Mouse (Mus musculus): ENCODE results near the gene Vamp1. TPM values are rescaled to one million over a fixed set of nuclear protein-coding genes. Genes with fewer than 3 reads are reported as not detected.

Gene Vamp1
- polyA plus RNA-seq, 1 experiment from 2014 or later = 4.2 TPM

GRCm38 (mm10) chr6:125236341-125236740, 21.0 kb downstream of the Vamp1 start:
- no peaks in the 10 kb centered on the region for H3K9me3 ChIP-seq (replicated peaks)
- DNase-seq (ENCODE audit: low spot score) = no peak
- H3K27me3 ChIP-seq (ENCODE audit: low read depth, poor library complexity, severe bottlenecking) = no peaks in the 10 kb centered on the region
- 64% methylated on average over 6 of the region's 6 CpGs for WGBS
- H3K27ac ChIP-seq (replicated peaks) = peak overlapping the region; percentile 34; the same call in 1 of the 2 replicates
- H3K4me1 ChIP-seq = peaks cover 37% of the 10 kb centered on the region
- no peak overlapping the region for H3K4me3 ChIP-seq
- no peaks in the 10 kb centered on the region for H3K36me3 ChIP-seq

- peaks cover 33% of the 10 kb centered on the region for H3K4me1 ChIP-seq
- DNase-seq (ENCODE audit: low spot score) = no peak
- no peak within 1 kb of the TSS for H3K4me3 ChIP-seq
- no peaks in the 10 kb centered on the region for H3K9me3 ChIP-seq (replicated peaks)
- 49% methylated on average over 6 of the region's 6 CpGs for WGBS
- no peaks in the 10 kb centered on the region for H3K27me3 ChIP-seq (ENCODE audit: low read depth, poor library complexity, severe bottlenecking)
- no peaks in the 10 kb centered on the region for H3K36me3 ChIP-seq
- peak within 1 kb of the TSS; percentile 34; the same call in 1 of the 2 replicates for H3K27ac ChIP-seq (replicated peaks)
Measured at GRCm38 (mm10) chr6:125236782-125237181, 21.4 kb downstream of the Vamp1 start, which contains the start of gene Cd27. Cd27 (minus strand) TSS chr6:125237010.

- Histone ChIP-seq H3K27me3 (ENCODE audit: low read depth, poor library complexity, severe bottlenecking) (no peaks in the 10 kb centered on the region), H3K36me3 (no peaks in the 10 kb centered on the region), H3K27ac (replicated peaks) (no peak overlapping the region), H3K4me3 (no peak overlapping the region), H3K9me3 (replicated peaks) (no peaks in the 10 kb centered on the region), H3K4me1 (peaks cover 26% of the 10 kb centered on the region)
- 88% methylated on average over 4 of the region's 4 CpGs for WGBS
- DNase-seq (ENCODE audit: low spot score) = no peak
Measured at GRCm38 (mm10) chr6:125237421-125237820, 22.1 kb downstream of the Vamp1 start.

- H3K4me3 ChIP-seq = no peak overlapping the region
- H3K27me3 ChIP-seq (ENCODE audit: low read depth, poor library complexity, severe bottlenecking) = no peaks in the 10 kb centered on the region
- H3K36me3 ChIP-seq = no peaks in the 10 kb centered on the region
- H3K27ac ChIP-seq (replicated peaks) = no peak overlapping the region
- H3K9me3 ChIP-seq (replicated peaks) = no peaks in the 10 kb centered on the region
- no peak for DNase-seq (ENCODE audit: low spot score)
- H3K4me1 ChIP-seq = peaks cover 20% of the 10 kb centered on the region
- WGBS = 88% methylated on average over 6 of the region's 6 CpGs
Measured at GRCm38 (mm10) chr6:125238396-125238795, 23.0 kb downstream of the Vamp1 start.

- Histone ChIP-seq H3K27ac (replicated peaks) (no peak overlapping the region), H3K4me1 (peaks cover 9% of the 10 kb centered on the region), H3K36me3 (no peaks in the 10 kb centered on the region), H3K9me3 (replicated peaks) (no peaks in the 10 kb centered on the region), H3K4me3 (no peak overlapping the region), H3K27me3 (ENCODE audit: low read depth, poor library complexity, severe bottlenecking) (no peaks in the 10 kb centered on the region)
- no peak for DNase-seq (ENCODE audit: low spot score)
- 90% methylated on average over 5 of the region's 5 CpGs for WGBS
Measured at GRCm38 (mm10) chr6:125239547-125239946, 24.2 kb downstream of the Vamp1 start.

- H3K27me3 ChIP-seq (ENCODE audit: low read depth, poor library complexity, severe bottlenecking) = no peaks in the 10 kb centered on the region
- peaks cover 12% of the 10 kb centered on the region for H3K4me1 ChIP-seq
- H3K27ac ChIP-seq (replicated peaks) = no peak overlapping the region
- no peak for DNase-seq (ENCODE audit: low spot score)
- no peaks in the 10 kb centered on the region for H3K9me3 ChIP-seq (replicated peaks)
- H3K4me3 ChIP-seq = no peak overlapping the region
- WGBS = 89% methylated on average over 5 of the region's 5 CpGs
- H3K36me3 ChIP-seq = no peaks in the 10 kb centered on the region
Measured at GRCm38 (mm10) chr6:125240617-125241016, 25.3 kb downstream of the Vamp1 start.

GRCm38 (mm10) chr6:125241566-125241965, 26.2 kb downstream of the Vamp1 start:
- Histone ChIP-seq H3K4me3 (no peak overlapping the region), H3K4me1 (peaks cover 7% of the 10 kb centered on the region), H3K36me3 (no peaks in the 10 kb centered on the region), H3K27me3 (ENCODE audit: low read depth, poor library complexity, severe bottlenecking) (no peaks in the 10 kb centered on the region), H3K27ac (replicated peaks) (no peak overlapping the region), H3K9me3 (replicated peaks) (no peaks in the 10 kb centered on the region)
- WGBS = 94% methylated on average over 8 of the region's 8 CpGs
- DNase-seq (ENCODE audit: low spot score) = no peak

GRCm38 (mm10) chr6:125244551-125244950, 29.2 kb downstream of the Vamp1 start:
- WGBS = 58% methylated on average over 1 of the region's 1 CpGs
- DNase-seq (ENCODE audit: low spot score) = no peak
- Histone ChIP-seq H3K27me3 (ENCODE audit: low read depth, poor library complexity, severe bottlenecking) (no peaks in the 10 kb centered on the region), H3K27ac (replicated peaks) (no peak overlapping the region), H3K4me1 (0 out of 2 replicates have a peak, but pooled peaks cover 3% of the 10 kb centered on the region), H3K4me3 (no peak overlapping the region), H3K9me3 (replicated peaks) (no peaks in the 10 kb centered on the region), H3K36me3 (no peaks in the 10 kb centered on the region)

GRCm38 (mm10) chr6:125252285-125252684, 36.9 kb downstream of the Vamp1 start:
- WGBS = 79% methylated on average over 3 of the region's 3 CpGs
- Histone ChIP-seq H3K27ac (replicated peaks) (no peak overlapping the region), H3K36me3 (no peaks in the 10 kb centered on the region), H3K4me1 (peaks cover 8% of the 10 kb centered on the region; the same call in 1 of the 2 replicates), H3K4me3 (no peak overlapping the region), H3K27me3 (ENCODE audit: low read depth, poor library complexity, severe bottlenecking) (no peaks in the 10 kb centered on the region), H3K9me3 (replicated peaks) (no peaks in the 10 kb centered on the region; the same call in 1 of the 2 replicates)
- DNase-seq (ENCODE audit: low spot score) = no peak

GRCm38 (mm10) chr6:125252711-125253110, 37.4 kb downstream of the Vamp1 start:
- Histone ChIP-seq H3K4me1 (peaks cover 8% of the 10 kb centered on the region; the same call in 1 of the 2 replicates), H3K27ac (replicated peaks) (no peak overlapping the region), H3K36me3 (no peaks in the 10 kb centered on the region), H3K9me3 (replicated peaks) (no peaks in the 10 kb centered on the region; the same call in 1 of the 2 replicates), H3K4me3 (no peak overlapping the region), H3K27me3 (ENCODE audit: low read depth, poor library complexity, severe bottlenecking) (no peaks in the 10 kb centered on the region)
- no peak for DNase-seq (ENCODE audit: low spot score)
- 93% methylated on average over 8 of the region's 8 CpGs for WGBS

GRCm38 (mm10) chr6:125253863-125254715, 38.7 kb downstream of the Vamp1 start:
- peaks cover 8% of the 10 kb centered on the region; the same call in 1 of the 2 replicates for H3K4me1 ChIP-seq
- WGBS = 82% methylated on average over 14 of the region's 14 CpGs
- H3K27me3 ChIP-seq (ENCODE audit: low read depth, poor library complexity, severe bottlenecking) = no peaks in the 10 kb centered on the region
- H3K27ac ChIP-seq (replicated peaks) = no peak overlapping the region
- H3K36me3 ChIP-seq = no peaks in the 10 kb centered on the region
- H3K9me3 ChIP-seq (replicated peaks) = no peaks in the 10 kb centered on the region; the same call in 1 of the 2 replicates
- no peak for DNase-seq (ENCODE audit: low spot score)
- no peak overlapping the region for H3K4me3 ChIP-seq

- H3K27ac ChIP-seq (replicated peaks) = no peak overlapping the region
- H3K4me1 ChIP-seq = peaks cover 8% of the 10 kb centered on the region; the same call in 1 of the 2 replicates
- no peaks in the 10 kb centered on the region for H3K27me3 ChIP-seq (ENCODE audit: low read depth, poor library complexity, severe bottlenecking)
- H3K36me3 ChIP-seq = no peaks in the 10 kb centered on the region
- 89% methylated on average over 7 of the region's 7 CpGs for WGBS
- no peak for DNase-seq (ENCODE audit: low spot score)
- no peaks in the 10 kb centered on the region; the same call in 1 of the 2 replicates for H3K9me3 ChIP-seq (replicated peaks)
- H3K4me3 ChIP-seq = no peak overlapping the region
Measured at GRCm38 (mm10) chr6:125255516-125256044, 40.2 kb downstream of the Vamp1 start.

Data from midbrain, embryonic 10.5 days (tissue).